Mouse (Mus musculus) E14TG2a.4 (cell line): Measurements from ENCODE around the gene Dbi.

Experiments
- CTCF ChIP-seq: conservative IDR thresholded peaks from 2 replicates; pipeline ENCODE4 v1.5.1; 2014; ENCODE audit warnings: low read length
- POU5F1 ChIP-seq: IDR thresholded peaks from 2 replicates; pipeline ENCODE4 v1.6.1; 2014; ENCODE audit warnings: low read length, borderline replicate concordance

DNA sequence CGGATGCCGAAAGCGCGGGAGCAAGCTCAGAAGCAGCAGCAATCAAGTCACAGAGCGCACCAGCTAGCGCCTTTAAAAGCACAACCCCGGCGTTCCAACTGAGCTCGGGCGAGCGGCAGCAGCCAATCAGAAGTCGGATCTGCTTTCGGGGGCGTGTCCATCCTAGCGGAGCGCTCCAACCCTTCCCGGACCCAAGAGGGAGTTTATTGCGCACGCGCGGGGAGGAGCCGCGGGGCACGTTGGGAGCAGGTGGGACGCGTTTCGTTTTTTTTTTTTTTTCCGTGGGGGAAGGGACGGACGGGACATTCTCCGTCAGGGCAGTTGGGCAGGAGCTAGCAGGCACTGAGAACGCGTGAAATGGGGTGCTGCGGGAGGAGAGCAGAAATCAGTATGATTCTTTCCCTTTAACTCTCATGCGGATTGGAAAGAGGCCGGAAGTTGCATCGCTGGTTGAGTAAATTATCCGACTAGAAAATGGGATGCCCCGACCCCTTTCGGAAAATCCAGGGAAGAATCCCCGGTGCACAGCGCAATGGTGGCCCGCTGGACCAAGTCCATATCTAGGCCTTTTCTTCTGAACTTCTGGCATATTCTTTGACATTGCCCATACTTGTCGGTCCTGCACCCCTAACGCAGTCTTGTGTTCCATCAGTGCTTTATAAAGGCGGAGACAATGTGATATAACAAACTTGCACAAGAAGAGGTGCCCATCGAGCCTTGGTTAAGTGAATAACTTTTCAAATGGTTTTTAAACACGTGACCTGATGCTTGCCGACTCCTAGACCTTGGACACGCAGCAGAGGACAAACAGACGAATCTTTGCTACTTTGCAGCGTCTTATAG is at the start of gene Dbi, which contains the start of gene 3110009E18Rik:
- TF ChIP-seq CTCF (no peak), POU5F1 (no peak)
